Mouse (Mus musculus): ENCODE results near the gene Klc1.
A peak's percentile ranks its signal among the peaks of the same experiment; 100 is the strongest.

Gene Klc1

GRCm38 (mm10) chr12:111774156-111774555, 15.5 kb downstream of the Klc1 start:
- no peak for DNase-seq (ENCODE audit: low spot score in 2 of 2)

GRCm38 (mm10) chr12:111774845-111775244, 16.2 kb downstream of the Klc1 start:
- no peak for DNase-seq (ENCODE audit: low spot score in 2 of 2)

- DNase-seq (ENCODE audit: low spot score in 2 of 2), result no peak
These were observed 19.3 kb downstream of the Klc1 start for GRCm38 (mm10) chr12:111777919-111778318.

- no peak for DNase-seq (ENCODE audit: low spot score in 2 of 2)
These were observed 20.9 kb downstream of the Klc1 start for GRCm38 (mm10) chr12:111779544-111779943.

- DNase-seq (ENCODE audit: low spot score in 2 of 2), result no peak
These were observed 26.5 kb downstream of the Klc1 start for GRCm38 (mm10) chr12:111785174-111785573.

GRCm38 (mm10) chr12:111787015-111787414, 28.4 kb downstream of the Klc1 start:
- no peak for DNase-seq (ENCODE audit: low spot score in 2 of 2)

- no peak for DNase-seq (ENCODE audit: low spot score in 2 of 2)
These were observed 31.4 kb downstream of the Klc1 start for GRCm38 (mm10) chr12:111790090-111790489.

- DNase-seq (ENCODE audit: low spot score in 2 of 2), result no peak
These were observed 32.0 kb downstream of the Klc1 start for GRCm38 (mm10) chr12:111790631-111791030.

GRCm38 (mm10) chr12:111791474-111792104, 32.9 kb downstream of the Klc1 start:
- no peak for DNase-seq (ENCODE audit: low spot score in 2 of 2)

GRCm38 (mm10) chr12:111794102-111794501, 35.5 kb downstream of the Klc1 start:
- DNase-seq (ENCODE audit: low spot score in 2 of 2), result no peak

GRCm38 (mm10) chr12:111794526-111795179, 36.0 kb downstream of the Klc1 start:
- no peak for DNase-seq (ENCODE audit: low spot score in 2 of 2)

GRCm38 (mm10) chr12:111795180-111795895, 36.7 kb downstream of the Klc1 start:
- no peak for DNase-seq (ENCODE audit: low spot score in 2 of 2)

GRCm38 (mm10) chr12:111797251-111797650, 38.6 kb downstream of the Klc1 start:
- no peak for DNase-seq (ENCODE audit: low spot score in 2 of 2)

GRCm38 (mm10) chr12:111798493-111798892, 39.8 kb downstream of the Klc1 start:
- no peak for DNase-seq (ENCODE audit: low spot score in 2 of 2)

- DNase-seq (ENCODE audit: low spot score in 2 of 2), result no peak
These were observed 42.0 kb downstream of the Klc1 start for GRCm38 (mm10) chr12:111800459-111801183.

GRCm38 (mm10) chr12:111803538-111803937, 44.9 kb downstream of the Klc1 start:
- no peak for DNase-seq (ENCODE audit: low spot score in 2 of 2)

- no peak for DNase-seq (ENCODE audit: low spot score in 2 of 2)
These were observed 50.1 kb downstream of the Klc1 start for GRCm38 (mm10) chr12:111808775-111809174.

GRCm38 (mm10) chr12:111809762-111810161, 51.1 kb downstream of the Klc1 start:
- DNase-seq (ENCODE audit: low spot score in 2 of 2), result peak in 1 of 2 experiments; percentile 64

GRCm38 (mm10) chr12:111812075-111812474, 53.4 kb downstream of the Klc1 start:
- DNase-seq (ENCODE audit: low spot score in 2 of 2), result no peak

GRCm38 (mm10) chr12:111812611-111813010, 54.0 kb downstream of the Klc1 start:
- no peak for DNase-seq (ENCODE audit: low spot score in 2 of 2)

- no peak for DNase-seq (ENCODE audit: low spot score in 2 of 2)
These were observed 54.6 kb downstream of the Klc1 start for GRCm38 (mm10) chr12:111813111-111813765.

All from left cerebral cortex, adult 9 months (tissue).